Mouse (Mus musculus) stomach, postnatal 0 days (tissue): Measurements from ENCODE around the gene 1700001K19Rik.

Source experiments
- CTCF ChIP-seq: IDR thresholded peaks from 2 replicates; pipeline ENCODE4 v1.5.1; 2016; ENCODE audit warnings: antibody characterized with exemption, low read depth, mild to moderate bottlenecking, moderate library complexity
- EP300 ChIP-seq: optimal IDR thresholded peaks from 2 replicates; pipeline ENCODE3; 2016; ENCODE audit warnings: antibody characterized with exemption

DNA sequence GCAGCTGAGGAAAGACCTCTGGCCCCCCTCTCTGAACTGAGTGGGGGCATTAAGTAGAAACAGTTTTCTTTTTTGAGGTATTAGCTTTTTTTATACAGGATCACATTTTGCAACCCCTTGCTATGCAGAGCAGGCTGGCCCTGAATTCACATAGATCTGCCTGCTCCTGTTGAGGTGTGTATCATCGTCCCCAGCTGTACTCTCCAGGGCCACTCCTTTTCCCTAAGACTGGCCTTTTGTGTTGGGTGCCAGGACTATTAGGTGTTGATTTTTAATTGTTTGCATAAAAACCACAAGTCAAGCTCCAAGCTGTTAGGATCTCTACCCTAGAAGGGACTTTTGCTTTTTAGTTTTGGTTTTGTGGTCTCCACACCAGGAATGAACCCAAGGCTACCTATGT lies 15.7 kb upstream of the 1700001K19Rik start:
- TF ChIP-seq CTCF (no peak), EP300 (no peak)
